Mouse (Mus musculus) midbrain, embryonic 12.5 days (tissue): Measurements from ENCODE around the gene Fcrlb. TPM values are rescaled to one million over a fixed set of nuclear protein-coding genes. Genes with fewer than 3 reads are reported as not detected.
"Not testable (repeated sequence)": the region's sequence is repeated elsewhere in the genome, so short reads cannot be mapped to it uniquely, and the experiment has no call there.

Experiments
- ATAC-seq: fragments of 200-750 bp; cut with Nextera tagmentation; 2 replicates; pipeline ENCODE4 v1.8.0; 2017; ENCODE audit warnings: low read depth, moderate TSS enrichment, moderate library complexity; ENCODE audit not compliant: low FRiP score
- H3K27ac ChIP-seq: fragments of 300-500 bp; sonication (generic); replicated peaks from 2 replicates; pipeline ENCODE4 v1.5.1; 2016; ENCODE audit warnings: mild to moderate bottlenecking
- H3K27me3 ChIP-seq: fragments of 300-500 bp; sonication (generic); 2 replicates; pipeline ENCODE4 v1.6.1; 2016; ENCODE audit warnings: mild to moderate bottlenecking
- H3K36me3 ChIP-seq: fragments of 300-500 bp; sonication (generic); 2 replicates; pipeline ENCODE4 v1.6.1; 2016
- H3K4me1 ChIP-seq: fragments of 300-500 bp; sonication (generic); 2 replicates; pipeline ENCODE4 v1.6.1; 2016
- H3K4me2 ChIP-seq: fragments of 300-500 bp; sonication (generic); replicated peaks from 2 replicates; pipeline ENCODE4 v1.6.1; 2016; ENCODE audit warnings: mild to moderate bottlenecking, moderate library complexity
- H3K4me3 ChIP-seq: fragments of 300-500 bp; sonication (generic); 2 replicates; pipeline ENCODE4 v1.5.1; 2016; ENCODE audit warnings: mild to moderate bottlenecking
- H3K9ac ChIP-seq: fragments of 300-500 bp; sonication (generic); replicated peaks from 2 replicates; pipeline ENCODE4 v1.6.1; 2016; ENCODE audit warnings: mild to moderate bottlenecking, moderate library complexity
- H3K9me3 ChIP-seq: fragments of 300-500 bp; sonication (generic); 2 replicates; pipeline ENCODE4 v1.6.1; 2016; ENCODE audit warnings: mild to moderate bottlenecking
- WGBS: fragments of 180-500 bp; shearing (Covaris S2); methylation state at CpG from one replicate; pipeline ENCODE4 v1.1.7; 2016; 5-methylcytosine and 5-hydroxymethylcytosine counted together
- polyA plus RNA-seq: library from polyadenylated mRNA; unstranded; fragments of >200 nt; fragmentation: Nextera tagmentation; extraction: Ambion mirVana; gene quantifications from 2 replicates; pipeline ENCODE4 v1.2.1, GENCODE M21; 2016

The Fcrlb gene
- 0.14 and 0.18 TPM in 2 replicates for polyA plus RNA-seq

- Histone ChIP-seq H3K36me3 (no peaks in the 10 kb centered on the region), H3K27me3 (peaks cover 21% of the 10 kb centered on the region), H3K9ac (no peak within 1 kb of the TSS), H3K4me2 (no peak within 1 kb of the TSS), H3K4me1 (peaks cover 6% of the 10 kb centered on the region; the same call in 1 of the 2 replicates), H3K9me3 (no peaks in the 10 kb centered on the region), H3K27ac (no peak within 1 kb of the TSS), H3K4me3 (no peak within 1 kb of the TSS)
- 70% methylated on average over 5 of the region's 5 CpGs for WGBS
- ATAC-seq, result no peak
These were observed at the start of gene Fcrlb for GRCm38 (mm10) chr1:170912891-170913615. Gene Fcrlb (minus strand): TSS chr1:170912941.

DNA sequence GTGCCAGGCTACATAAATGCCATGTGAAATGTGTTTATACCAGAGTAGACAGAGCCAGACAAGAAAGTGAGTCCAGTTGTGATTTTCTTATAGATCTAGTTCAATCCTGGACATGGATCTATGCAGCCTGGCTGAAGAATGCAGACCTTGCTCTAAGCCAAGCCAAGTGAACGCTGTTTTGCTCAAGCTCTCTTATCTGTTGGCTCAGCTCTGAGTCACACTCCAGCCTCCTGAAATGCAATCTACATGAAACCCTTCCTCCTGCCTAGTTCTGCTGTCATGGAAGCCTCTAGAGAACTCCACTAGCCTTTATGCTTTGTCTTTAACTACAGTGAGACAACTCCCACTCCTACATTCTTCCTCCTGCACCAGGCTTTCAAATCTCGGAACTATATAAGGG is 49.6 kb upstream of the Fcrlb start:
- Histone ChIP-seq H3K27ac (no peak overlapping the region), H3K4me3 (no peak overlapping the region), H3K9me3 (no peaks in the 10 kb centered on the region), H3K27me3 (no peaks in the 10 kb centered on the region), H3K4me2 (no peak overlapping the region), H3K9ac (no peak overlapping the region), H3K4me1 (no peaks in the 10 kb centered on the region), H3K36me3 (no peaks in the 10 kb centered on the region)
- ATAC-seq, result no peak
- 84% methylated on average over 2 of the region's 2 CpGs for WGBS

- Histone ChIP-seq H3K4me2 (no peak overlapping the region), H3K9me3 (no peaks in the 10 kb centered on the region), H3K36me3 (no peaks in the 10 kb centered on the region), H3K27ac (no peak overlapping the region), H3K27me3 (no peaks in the 10 kb centered on the region), H3K9ac (no peak overlapping the region), H3K4me3 (no peak overlapping the region), H3K4me1 (no peaks in the 10 kb centered on the region)
- no peak for ATAC-seq
- WGBS, result 84% methylated on average over 6 of the region's 6 CpGs
These were observed 48.4 kb upstream of the Fcrlb start for GRCm38 (mm10) chr1:170961101-170961500.

DNA sequence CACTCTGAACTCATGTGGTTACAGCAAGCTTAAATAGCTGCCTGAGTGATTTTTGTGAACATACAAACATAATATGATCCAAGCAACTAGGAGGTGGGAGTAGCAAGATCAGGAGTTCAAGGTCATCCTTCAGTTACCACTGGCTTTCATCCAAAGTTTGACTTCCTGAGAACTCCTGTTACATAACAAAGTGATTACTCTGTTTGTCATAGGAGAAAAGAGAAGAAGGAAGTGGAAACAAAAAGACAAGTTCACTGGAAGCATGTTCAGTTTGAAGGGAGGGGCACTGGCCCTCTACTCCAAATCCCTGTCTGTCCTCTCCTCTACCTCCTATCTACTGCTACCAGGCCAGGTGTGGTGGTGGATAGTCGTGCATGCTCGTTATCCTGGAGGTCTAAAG is 47.0 kb upstream of the Fcrlb start:
- Histone ChIP-seq H3K27me3 (no peaks in the 10 kb centered on the region), H3K27ac (no peak overlapping the region), H3K4me3 (no peak overlapping the region), H3K36me3 (no peaks in the 10 kb centered on the region), H3K4me1 (no peaks in the 10 kb centered on the region), H3K9me3 (no peaks in the 10 kb centered on the region), H3K4me2 (no peak overlapping the region), H3K9ac (no peak overlapping the region)
- 77% methylated on average over 2 of the region's 2 CpGs for WGBS
- ATAC-seq, result no peak

DNA sequence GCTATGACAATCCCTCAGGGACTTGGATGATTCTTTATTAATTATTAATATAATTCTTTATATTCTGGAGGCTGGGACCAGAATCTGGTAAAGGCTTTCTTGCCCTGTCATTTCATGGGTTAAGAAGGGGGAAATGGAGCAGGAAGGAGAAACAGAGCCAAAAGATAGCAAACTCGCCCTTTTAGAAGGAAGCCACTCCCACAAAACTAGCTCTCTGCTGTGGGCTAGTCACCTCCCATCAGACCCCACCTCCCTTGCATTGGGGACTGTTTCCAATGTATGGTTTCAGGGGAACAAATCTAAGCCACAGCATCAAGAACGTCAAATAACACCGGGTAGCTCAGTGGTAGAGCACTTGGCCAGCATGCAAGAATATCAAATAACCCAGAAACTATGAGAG is 45.5 kb upstream of the Fcrlb start:
- 61% methylated on average over 3 of the region's 3 CpGs for WGBS
- no peaks in the 10 kb centered on the region for H3K9me3 ChIP-seq
- no peaks in the 10 kb centered on the region for H3K27me3 ChIP-seq
- no peak overlapping the region for H3K4me3 ChIP-seq
- H3K36me3 ChIP-seq, result no peaks in the 10 kb centered on the region
- no peaks in the 10 kb centered on the region for H3K4me1 ChIP-seq
- H3K9ac ChIP-seq, result no peak overlapping the region
- H3K27ac ChIP-seq, result no peak overlapping the region
- no peak overlapping the region for H3K4me2 ChIP-seq
- ATAC-seq, result no peak

DNA sequence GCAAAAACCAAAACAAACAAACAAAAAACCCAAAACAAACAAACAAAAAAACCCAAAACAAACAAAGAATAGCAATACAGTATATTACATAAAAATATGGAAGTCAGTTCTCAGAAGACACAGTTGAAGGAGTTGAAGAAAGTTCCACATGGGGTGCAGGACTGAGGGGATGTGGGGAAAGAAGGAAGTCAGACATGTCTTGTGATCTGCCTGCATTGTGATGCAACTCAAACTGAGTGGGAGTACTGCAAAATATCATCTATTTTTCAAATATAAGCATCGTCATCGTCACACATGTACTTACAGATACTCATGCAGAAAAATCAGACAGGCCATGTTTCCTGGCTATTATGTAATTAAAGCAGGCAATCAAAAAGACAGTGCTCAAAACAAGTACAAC is 40.5 kb upstream of the Fcrlb start:
- no peak for ATAC-seq
- H3K27ac ChIP-seq, result no peak overlapping the region
- H3K9me3 ChIP-seq, result no peaks in the 10 kb centered on the region

GRCm38 (mm10) chr1:170950772-170951171 is 38.0 kb upstream of the Fcrlb start:
- no peak for ATAC-seq
- Histone ChIP-seq H3K9me3 (0 out of 2 replicates have a peak, but pooled peaks cover 3% of the 10 kb centered on the region), H3K4me1 (no peaks in the 10 kb centered on the region), H3K36me3 (no peaks in the 10 kb centered on the region), H3K27me3 (no peaks in the 10 kb centered on the region), H3K4me3 (no peak overlapping the region), H3K4me2 (no peak overlapping the region), H3K9ac (no peak overlapping the region), H3K27ac (no peak overlapping the region)
- 60% methylated on average over 3 of the region's 3 CpGs for WGBS

More for the DNA sequence above, 40.5 kb upstream of the Fcrlb start:
- H3K4me1 ChIP-seq, result no peaks in the 10 kb centered on the region
- H3K4me3 ChIP-seq, result no peak overlapping the region
- no peak overlapping the region for H3K9ac ChIP-seq
- H3K36me3 ChIP-seq, result no peaks in the 10 kb centered on the region
- H3K27me3 ChIP-seq, result no peaks in the 10 kb centered on the region
- 92% methylated on average over 2 of the region's 2 CpGs for WGBS
- no peak overlapping the region for H3K4me2 ChIP-seq

- not testable (repeated sequence) for H3K36me3 ChIP-seq, H3K4me1 ChIP-seq, H3K4me2 ChIP-seq, H3K4me3 ChIP-seq, H3K9ac ChIP-seq, H3K27me3 ChIP-seq, H3K9me3 ChIP-seq, ATAC-seq, H3K27ac ChIP-seq
- WGBS, result 91% methylated on average over 9 of the region's 9 CpGs
These were observed 32.2 kb upstream of the Fcrlb start for GRCm38 (mm10) chr1:170944908-170945307.

GRCm38 (mm10) chr1:170944151-170944550 is 31.4 kb upstream of the Fcrlb start:
- H3K27me3 ChIP-seq, ATAC-seq, H3K36me3 ChIP-seq, H3K9me3 ChIP-seq, H3K4me2 ChIP-seq, H3K9ac ChIP-seq, H3K4me3 ChIP-seq, H3K4me1 ChIP-seq, H3K27ac ChIP-seq: not testable (repeated sequence)
- 97% methylated on average over 9 of the region's 9 CpGs for WGBS

DNA sequence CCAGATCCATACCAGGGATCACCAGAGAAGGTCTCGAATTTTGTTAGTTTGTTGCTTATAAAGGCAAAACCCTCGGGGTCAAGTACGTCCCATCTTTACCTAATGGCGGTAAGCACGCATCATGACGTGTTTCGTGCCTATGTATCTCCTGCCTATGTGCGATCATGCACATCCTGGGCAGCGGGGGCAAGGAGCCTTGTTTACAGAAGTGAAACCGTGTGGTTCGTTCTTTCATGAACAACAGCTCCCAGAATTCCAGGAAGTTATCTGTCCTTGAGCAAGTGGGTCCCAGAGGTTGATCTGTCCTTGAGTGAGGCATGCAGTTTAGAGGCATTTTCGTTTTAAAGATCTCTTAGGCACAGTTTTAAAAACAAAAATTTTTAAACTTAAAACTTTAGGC is 26.5 kb upstream of the Fcrlb start:
- 91% methylated on average over 12 of the region's 12 CpGs for WGBS
- Histone ChIP-seq H3K9me3 (0 out of 2 replicates have a peak, but pooled peaks cover 6% of the 10 kb centered on the region), H3K4me3 (no peak overlapping the region)

GRCm38 (mm10) chr1:170934383-170934782 is 21.6 kb upstream of the Fcrlb start:
- no peak for ATAC-seq
- Histone ChIP-seq H3K9ac (no peak overlapping the region), H3K4me2 (no peak overlapping the region), H3K27ac (no peak overlapping the region), H3K4me1 (no peaks in the 10 kb centered on the region), H3K4me3 (no peak overlapping the region), H3K9me3 (no peaks in the 10 kb centered on the region), H3K27me3 (no peaks in the 10 kb centered on the region), H3K36me3 (no peaks in the 10 kb centered on the region)
- WGBS, result 88% methylated on average over 2 of the region's 2 CpGs

More for the DNA sequence above, 26.5 kb upstream of the Fcrlb start:
- H3K4me2 ChIP-seq, result no peak overlapping the region
- H3K36me3 ChIP-seq, result no peaks in the 10 kb centered on the region
- ATAC-seq, result no peak
- no peak overlapping the region for H3K9ac ChIP-seq
- no peaks in the 10 kb centered on the region for H3K4me1 ChIP-seq
- no peak overlapping the region for H3K27ac ChIP-seq
- no peaks in the 10 kb centered on the region for H3K27me3 ChIP-seq

GRCm38 (mm10) chr1:170933940-170934339 is 21.2 kb upstream of the Fcrlb start:
- no peak for ATAC-seq
- H3K4me3 ChIP-seq, result no peak overlapping the region
- no peak overlapping the region for H3K9ac ChIP-seq
- no peaks in the 10 kb centered on the region for H3K4me1 ChIP-seq
- no peak overlapping the region for H3K4me2 ChIP-seq
- H3K27me3 ChIP-seq, result no peaks in the 10 kb centered on the region
- no peak overlapping the region for H3K27ac ChIP-seq
- 83% methylated on average over 1 of the region's 1 CpGs for WGBS
- H3K36me3 ChIP-seq, result no peaks in the 10 kb centered on the region
- no peaks in the 10 kb centered on the region for H3K9me3 ChIP-seq
